8 mouse cellular contexts compared by ENCODE assay signal in genomic region chr2:36210796-36211195, GRCm38 (mm10). TPM values are rescaled to one million over a fixed set of nuclear protein-coding genes. Genes with fewer than 3 reads are reported as not detected.
DNase-seq lines count a peak whose midpoint lies in the region; ATAC-seq lines count a peak whose summit lies in the region.
"Had no signal": no experiment of that assay in that cellular context is flagged by ENCODE, and none has a peak within 500 bp of the region (broad histone marks: within the 10 kb centered on the region; RNA-seq: fewer than 3 reads in every experiment).

No protein-coding gene starts in this region.

- H3K4me3 ChIP-seq in embryonic facial prominence, embryonic 10.5 days, result peak overlapping the region; percentile 42
- H3K4me3 ChIP-seq in hindbrain, embryonic 13.5 days, result no peak overlapping the region
- H3K4me3 ChIP-seq: liver, embryonic 15.5 days had no signal

- H3K9me3 ChIP-seq in embryonic facial prominence, embryonic 10.5 days, result no peaks in the 10 kb centered on the region
- H3K9me3 ChIP-seq in hindbrain, embryonic 13.5 days, result no peaks in the 10 kb centered on the region
- H3K9me3 ChIP-seq: liver, embryonic 15.5 days had no signal

- peaks cover 63% of the 10 kb centered on the region for H3K27me3 ChIP-seq in embryonic facial prominence, embryonic 10.5 days (replicated peaks; ENCODE audit: low read depth, poor library complexity, severe bottlenecking)
- H3K27me3 ChIP-seq in hindbrain, embryonic 13.5 days, result peaks cover 51% of the 10 kb centered on the region

- DNase-seq in ZHBTc4 (ENCODE audit: low read depth, low spot score), result peak; percentile 52
- DNase-seq in embryonic facial prominence, embryonic 10.5 days (ENCODE audit: low spot score), result peak; percentile 69
- DNase-seq in lung, postnatal 36 days, result peak; percentile 44
- no peak for DNase-seq in right cerebral cortex, postnatal 25 days
- DNase-seq in frontal cortex, postnatal 25 days (ENCODE audit: low spot score in 2 of 2), result no peak
- no peak for DNase-seq in cerebellum, adult 11-12 months

- H3K4me2 ChIP-seq in hindbrain, embryonic 13.5 days, result peak overlapping the region; percentile 34
- H3K4me2 ChIP-seq: liver, embryonic 15.5 days had no signal

- H3K27ac ChIP-seq in embryonic facial prominence, embryonic 10.5 days (replicated peaks), result peak overlapping the region; percentile 81
- no peak overlapping the region for H3K27ac ChIP-seq in hindbrain, embryonic 13.5 days
- H3K27ac ChIP-seq: liver, embryonic 15.5 days had no signal

- no peak for ATAC-seq in hindbrain, embryonic 13.5 days (ENCODE audit: low FRiP score)

- peaks cover 68% of the 10 kb centered on the region for H3K4me1 ChIP-seq in embryonic facial prominence, embryonic 10.5 days
- peaks cover 16% of the 10 kb centered on the region for H3K4me1 ChIP-seq in hindbrain, embryonic 13.5 days (replicated peaks)

- H3K36me3 ChIP-seq in embryonic facial prominence, embryonic 10.5 days (replicated peaks), result no peaks in the 10 kb centered on the region
- H3K36me3 ChIP-seq in hindbrain, embryonic 13.5 days, result no peaks in the 10 kb centered on the region
- H3K36me3 ChIP-seq: liver, embryonic 15.5 days had no signal

- 1% methylated on average over 34 of the region's 34 CpGs for WGBS in embryonic facial prominence, embryonic 10.5 days
- 6% methylated on average over 17 of the region's 34 CpGs for WGBS in hindbrain, embryonic 13.5 days

- no peak overlapping the region for H3K9ac ChIP-seq in hindbrain, embryonic 13.5 days
- H3K9ac ChIP-seq: liver, embryonic 15.5 days had no signal

RNA-seq across cellular contexts. Expression of gene Ptgs1, which starts 19.4 kb away (rescaled TPM):
- 3.2 and 4.8 TPM in 2 replicates for polyA plus RNA-seq in embryonic facial prominence, embryonic 10.5 days (2016; fragmentation: Nextera tagmentation; extraction: Ambion mirVana)
- 5.1 and 5.2 TPM in 2 replicates for polyA plus RNA-seq in hindbrain, embryonic 13.5 days (2015; fragmentation: Nextera tagmentation; extraction: Ambion mirVana)

Comparison
In these comparisons a context has a peak if more than half of its experiments do, and no peak if none do; other contexts are left out.
1. DNase-seq: peak in ZHBTc4 (single experiment), embryonic facial prominence, embryonic 10.5 days (single experiment) and lung, postnatal 36 days (single experiment); none in right cerebral cortex, postnatal 25 days (single experiment), frontal cortex, postnatal 25 days (0 of 2) and cerebellum, adult 11-12 months (single experiment).